Mouse (Mus musculus): ENCODE results near the gene Jph3. TPM values are rescaled to one million over a fixed set of nuclear protein-coding genes. Genes with fewer than 3 reads are reported as not detected.

Gene Jph3
- polyA plus RNA-seq, 1 experiment from 2014 or later: 27.4 TPM

GRCm38 (mm10) chr8:121731060-121731459 is 1.6 kb downstream of the Jph3 start:
- Histone ChIP-seq H3K36me3 (replicated peaks) (no peaks in the 10 kb centered on the region), H3K9ac (peak overlapping the region; percentile 61), H3K4me2 (peak overlapping the region; percentile 68), H3K4me1 (peaks cover 29% of the 10 kb centered on the region), H3K4me3 (replicated peaks) (peak overlapping the region; percentile 59), H3K9me3 (peaks cover 6% of the 10 kb centered on the region; the same call in 1 of the 2 replicates), H3K27me3 (peaks cover 73% of the 10 kb centered on the region), H3K27ac (no peak overlapping the region)
- ATAC-seq (ENCODE audit: low FRiP score): no peak
- WGBS: 0% methylated on average over 11 of the region's 11 CpGs

- Histone ChIP-seq H3K27ac (no peak overlapping the region), H3K4me3 (replicated peaks) (peak overlapping the region; percentile 59), H3K4me1 (peaks cover 29% of the 10 kb centered on the region), H3K4me2 (peak overlapping the region; percentile 68), H3K9me3 (peaks cover 6% of the 10 kb centered on the region; the same call in 1 of the 2 replicates), H3K27me3 (peaks cover 74% of the 10 kb centered on the region), H3K36me3 (replicated peaks) (no peaks in the 10 kb centered on the region), H3K9ac (peak overlapping the region; percentile 61)
- ATAC-seq (ENCODE audit: low FRiP score): 0 out of 2 replicates have a peak, but pooled peaks have one; percentile 27
- whole genome bisulfite sequencing: 4% methylated on average over 26 of the region's 26 CpGs
Measured at GRCm38 (mm10) chr8:121731471-121732333, 2.3 kb downstream of the Jph3 start.

- H3K27me3 ChIP-seq: peaks cover 72% of the 10 kb centered on the region
- H3K4me3 ChIP-seq (replicated peaks): peak overlapping the region; percentile 59
- peak overlapping the region; percentile 61 for H3K9ac ChIP-seq
- H3K4me1 ChIP-seq: peaks cover 29% of the 10 kb centered on the region
- 56% methylated on average over 4 of the region's 4 CpGs for WGBS
- peak overlapping the region; percentile 68 for H3K4me2 ChIP-seq
- peaks cover 2% of the 10 kb centered on the region; the same call in 1 of the 2 replicates for H3K9me3 ChIP-seq
- H3K36me3 ChIP-seq (replicated peaks): no peaks in the 10 kb centered on the region
- H3K27ac ChIP-seq: no peak overlapping the region
- no peak for ATAC-seq (ENCODE audit: low FRiP score)
Measured at GRCm38 (mm10) chr8:121732334-121732665, 2.9 kb downstream of the Jph3 start.

GRCm38 (mm10) chr8:121734262-121734661 is 4.8 kb downstream of the Jph3 start:
- peaks cover 29% of the 10 kb centered on the region for H3K4me1 ChIP-seq
- WGBS: 91% methylated on average over 16 of the region's 16 CpGs
- H3K36me3 ChIP-seq (replicated peaks): no peaks in the 10 kb centered on the region
- no peaks in the 10 kb centered on the region for H3K9me3 ChIP-seq
- H3K27ac ChIP-seq: no peak overlapping the region
- peaks cover 52% of the 10 kb centered on the region for H3K27me3 ChIP-seq
- no peak overlapping the region for H3K4me3 ChIP-seq (replicated peaks)
- no peak overlapping the region for H3K4me2 ChIP-seq
- 0 out of 2 replicates have a peak overlapping the region, but pooled peaks have one; percentile 7 for H3K9ac ChIP-seq
- no peak for ATAC-seq (ENCODE audit: low FRiP score)

- H3K27ac ChIP-seq: no peak overlapping the region
- no peaks in the 10 kb centered on the region for H3K9me3 ChIP-seq
- no peak overlapping the region for H3K9ac ChIP-seq
- H3K4me1 ChIP-seq: peaks cover 16% of the 10 kb centered on the region
- peaks cover 33% of the 10 kb centered on the region for H3K27me3 ChIP-seq
- WGBS: 14% methylated on average over 7 of the region's 7 CpGs
- no peaks in the 10 kb centered on the region for H3K36me3 ChIP-seq (replicated peaks)
- no peak overlapping the region for H3K4me2 ChIP-seq
- no peak for ATAC-seq (ENCODE audit: low FRiP score)
- no peak overlapping the region for H3K4me3 ChIP-seq (replicated peaks)
Measured at GRCm38 (mm10) chr8:121736236-121736635, 6.8 kb downstream of the Jph3 start.

- Histone ChIP-seq H3K4me3 (replicated peaks) (no peak overlapping the region), H3K27ac (no peak overlapping the region), H3K27me3 (0 out of 2 replicates have a peak, but pooled peaks cover 7% of the 10 kb centered on the region), H3K9ac (no peak overlapping the region), H3K4me1 (no peaks in the 10 kb centered on the region), H3K9me3 (no peaks in the 10 kb centered on the region), H3K36me3 (replicated peaks) (no peaks in the 10 kb centered on the region), H3K4me2 (no peak overlapping the region)
- 92% methylated on average over 10 of the region's 10 CpGs for WGBS
- ATAC-seq (ENCODE audit: low FRiP score): no peak
Measured at GRCm38 (mm10) chr8:121740721-121741120, 11.3 kb downstream of the Jph3 start.

- Histone ChIP-seq H3K4me3 (replicated peaks) (no peak overlapping the region), H3K9me3 (0 out of 2 replicates have a peak, but pooled peaks cover 11% of the 10 kb centered on the region), H3K36me3 (replicated peaks) (no peaks in the 10 kb centered on the region), H3K27me3 (0 out of 2 replicates have a peak, but pooled peaks cover 4% of the 10 kb centered on the region), H3K4me1 (no peaks in the 10 kb centered on the region), H3K4me2 (no peak overlapping the region), H3K9ac (no peak overlapping the region), H3K27ac (no peak overlapping the region)
- 84% methylated on average over 9 of the region's 9 CpGs for WGBS
- ATAC-seq (ENCODE audit: low FRiP score): no peak
Measured at GRCm38 (mm10) chr8:121749501-121749900, 20.1 kb downstream of the Jph3 start.

GRCm38 (mm10) chr8:121750512-121750911 is 21.1 kb downstream of the Jph3 start:
- H3K27ac ChIP-seq: no peak overlapping the region
- H3K36me3 ChIP-seq (replicated peaks): no peaks in the 10 kb centered on the region
- WGBS: 40% methylated on average over 3 of the region's 3 CpGs
- ATAC-seq (ENCODE audit: low FRiP score): no peak
- H3K9me3 ChIP-seq: 0 out of 2 replicates have a peak, but pooled peaks cover 11% of the 10 kb centered on the region
- H3K4me1 ChIP-seq: no peaks in the 10 kb centered on the region
- H3K4me3 ChIP-seq (replicated peaks): no peak overlapping the region
- no peak overlapping the region for H3K9ac ChIP-seq
- H3K4me2 ChIP-seq: no peak overlapping the region
- 0 out of 2 replicates have a peak, but pooled peaks cover 4% of the 10 kb centered on the region for H3K27me3 ChIP-seq

GRCm38 (mm10) chr8:121751407-121751806 is 22.0 kb downstream of the Jph3 start:
- WGBS: 26% methylated on average over 3 of the region's 3 CpGs
- H3K4me1 ChIP-seq: no peaks in the 10 kb centered on the region
- ATAC-seq (ENCODE audit: low FRiP score): no peak
- 0 out of 2 replicates have a peak, but pooled peaks cover 4% of the 10 kb centered on the region for H3K27me3 ChIP-seq
- no peak overlapping the region for H3K4me3 ChIP-seq (replicated peaks)
- H3K9ac ChIP-seq: no peak overlapping the region
- no peak overlapping the region for H3K27ac ChIP-seq
- H3K4me2 ChIP-seq: no peak overlapping the region
- 0 out of 2 replicates have a peak, but pooled peaks cover 11% of the 10 kb centered on the region for H3K9me3 ChIP-seq
- no peaks in the 10 kb centered on the region for H3K36me3 ChIP-seq (replicated peaks)

GRCm38 (mm10) chr8:121758470-121758869 is 29.0 kb downstream of the Jph3 start:
- 82% methylated on average over 12 of the region's 12 CpGs for WGBS
- H3K36me3 ChIP-seq (replicated peaks): no peaks in the 10 kb centered on the region

GRCm38 (mm10) chr8:121760484-121760883 is 31.1 kb downstream of the Jph3 start:
- peaks cover 11% of the 10 kb centered on the region for H3K4me1 ChIP-seq
- 69% methylated on average over 7 of the region's 7 CpGs for WGBS
- 0 out of 2 replicates have a peak, but pooled peaks cover 5% of the 10 kb centered on the region for H3K27me3 ChIP-seq
- no peak overlapping the region for H3K4me3 ChIP-seq (replicated peaks)
- no peak overlapping the region for H3K9ac ChIP-seq
- H3K36me3 ChIP-seq (replicated peaks): no peaks in the 10 kb centered on the region
- no peak overlapping the region for H3K4me2 ChIP-seq
- ATAC-seq (ENCODE audit: low FRiP score): no peak
- no peak overlapping the region for H3K27ac ChIP-seq
- no peaks in the 10 kb centered on the region for H3K9me3 ChIP-seq

More at GRCm38 (mm10) chr8:121758470-121758869, 29.0 kb downstream of the Jph3 start:
- no peak overlapping the region for H3K27ac ChIP-seq
- no peak overlapping the region for H3K4me2 ChIP-seq
- H3K4me3 ChIP-seq (replicated peaks): no peak overlapping the region
- 0 out of 2 replicates have a peak overlapping the region, but pooled peaks have one; percentile 21 for H3K9ac ChIP-seq
- 0 out of 2 replicates have a peak, but pooled peaks cover 5% of the 10 kb centered on the region for H3K27me3 ChIP-seq
- peaks cover 5% of the 10 kb centered on the region for H3K4me1 ChIP-seq
- no peak for ATAC-seq (ENCODE audit: low FRiP score)
- H3K9me3 ChIP-seq: no peaks in the 10 kb centered on the region

- no peaks in the 10 kb centered on the region for H3K9me3 ChIP-seq
- no peak overlapping the region for H3K4me3 ChIP-seq (replicated peaks)
- H3K4me1 ChIP-seq: peaks cover 11% of the 10 kb centered on the region
- no peak overlapping the region for H3K9ac ChIP-seq
- H3K36me3 ChIP-seq (replicated peaks): no peaks in the 10 kb centered on the region
- ATAC-seq (ENCODE audit: low FRiP score): no peak
- H3K27ac ChIP-seq: no peak overlapping the region
- 36% methylated on average over 10 of the region's 10 CpGs for WGBS
- H3K4me2 ChIP-seq: no peak overlapping the region
- 0 out of 2 replicates have a peak, but pooled peaks cover 5% of the 10 kb centered on the region for H3K27me3 ChIP-seq
Measured at GRCm38 (mm10) chr8:121761480-121761879, 32.1 kb downstream of the Jph3 start.

All from forebrain, embryonic 12.5 days (tissue).